11 mouse cellular contexts compared by ENCODE assay signal in the genomic region with DNA sequence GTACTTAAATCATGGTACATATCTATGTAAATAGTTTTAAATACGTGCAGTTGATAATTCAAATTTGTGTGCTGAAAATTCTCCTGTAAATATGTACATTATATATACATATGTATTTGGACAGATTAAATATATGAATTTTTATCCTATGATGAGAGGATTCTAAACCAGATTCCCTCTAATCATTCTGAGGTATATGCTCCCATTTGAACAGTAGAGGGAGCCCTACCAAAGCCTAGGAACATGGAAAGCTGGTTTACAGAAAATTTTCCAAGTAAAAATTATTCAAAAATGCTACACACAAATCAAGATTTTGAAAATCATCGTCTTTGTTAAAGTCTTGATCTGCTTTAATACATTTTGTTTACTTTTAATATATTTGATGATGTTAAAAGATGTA.
DNase-seq lines count a peak whose midpoint lies in the region; ATAC-seq and TF ChIP-seq lines count a peak whose summit lies in the region.
"Had no signal": no experiment of that assay in that cellular context is flagged by ENCODE, and none has a peak within 500 bp of the region (broad histone marks: within the 10 kb centered on the region; RNA-seq: fewer than 3 reads in every experiment).

No protein-coding gene starts in this region.

- DNase-seq in cerebellum, adult 9-10 months, result peak; percentile 3
- DNase-seq in cerebellum, postnatal 25 days, result no peak
- no peak for DNase-seq in left cerebral cortex, adult 2 months (ENCODE audit: extremely low spot score in 1 of 2, low spot score in 2 of 2)
- no peak for DNase-seq in left cerebral cortex, postnatal 4 days
- peak; percentile 2 for DNase-seq in G1E (ENCODE audit: low spot score)
- peak; percentile 14 for DNase-seq in embryonic facial prominence, embryonic 14.5 days (ENCODE audit: low spot score)
- no peak for DNase-seq in spleen, postnatal 14 days (ENCODE audit: low spot score in 2 of 2)
- DNase-seq in c-Kit-positive CD71-positive TER-119-positive erythroid progenitor cells, embryonic 14.5 days (ENCODE audit: low spot score), result no peak
- DNase-seq: cerebellum, adult 8-10 months had no signal

- peak; percentile 86 for TF ChIP-seq CTCF in left cerebral cortex, adult 2 months (IDR thresholded peaks at IDR 0.05)
- TF ChIP-seq CTCF in G1E (IDR thresholded peaks at IDR 0.05; ENCODE audit: low read depth, low read length), result no peak

- no peaks in the 10 kb centered on the region for H3K4me1 ChIP-seq in G1E (ENCODE audit: insufficient read depth, low read depth, low read length)
- no peaks in the 10 kb centered on the region for H3K4me1 ChIP-seq in embryonic facial prominence, embryonic 14.5 days (ENCODE audit: control insufficient read depth, insufficient read depth, low read length)
- H3K4me1 ChIP-seq: megakaryocyte, embryonic 14.5 days; stomach, embryonic 15.5 days had no signal

- intact Hi-C loops in left cerebral cortex, adult 2 months (cut with DNase I), result loop anchor here (2.0 to 5.0 kb wide), 3 partner anchors 235 to 675 kb away; no protein-coding TSS in a partner anchor
- intact Hi-C loops in left cerebral cortex, postnatal 4 days (cut with DNase I), result loop anchor here (5.0 kb wide), 1 partner anchor 675 kb away; no protein-coding TSS in a partner anchor

- H3K9ac ChIP-seq in embryonic facial prominence, embryonic 14.5 days (ENCODE audit: low read depth, low read length), result no peak overlapping the region
- H3K9ac ChIP-seq: stomach, embryonic 15.5 days had no signal

- H3K27ac ChIP-seq in left cerebral cortex, adult 2 months, result no peak overlapping the region
- H3K27ac ChIP-seq in embryonic facial prominence, embryonic 14.5 days (replicated peaks; ENCODE audit: low read depth, low read length), result no peak overlapping the region
- H3K27ac ChIP-seq: stomach, embryonic 15.5 days had no signal

- no peaks in the 10 kb centered on the region for H3K9me3 ChIP-seq in G1E (replicated peaks)
- no peaks in the 10 kb centered on the region for H3K9me3 ChIP-seq in embryonic facial prominence, embryonic 14.5 days (ENCODE audit: control insufficient read depth, low read length)
- H3K9me3 ChIP-seq: megakaryocyte, embryonic 14.5 days; stomach, embryonic 15.5 days had no signal

- H3K4me2 ChIP-seq in embryonic facial prominence, embryonic 14.5 days (ENCODE audit: low read depth, low read length), result no peak overlapping the region
- H3K4me2 ChIP-seq: stomach, embryonic 15.5 days had no signal

- H3K4me3 ChIP-seq in left cerebral cortex, adult 2 months, result no peak overlapping the region
- no peak overlapping the region for H3K4me3 ChIP-seq in G1E (ENCODE audit: low read depth, low read length)
- no peak overlapping the region for H3K4me3 ChIP-seq in embryonic facial prominence, embryonic 14.5 days (ENCODE audit: low read depth, low read length)
- H3K4me3 ChIP-seq: megakaryocyte, embryonic 14.5 days; stomach, embryonic 15.5 days had no signal

- no peak for ATAC-seq in G1E (ENCODE audit: extremely low read depth, insufficient number of reproducible peaks, low FRiP score, poor library complexity, severe bottlenecking)
- no peak for ATAC-seq in embryonic facial prominence, embryonic 14.5 days (ENCODE audit: low read depth)

- WGBS in embryonic facial prominence, embryonic 14.5 days, result 20% methylated on average over 2 of the region's 2 CpGs

- no peaks in the 10 kb centered on the region for H3K36me3 ChIP-seq in G1E (replicated peaks)
- H3K36me3 ChIP-seq in embryonic facial prominence, embryonic 14.5 days (ENCODE audit: control insufficient read depth, insufficient read depth, low read length), result no peaks in the 10 kb centered on the region
- H3K36me3 ChIP-seq: stomach, embryonic 15.5 days had no signal

- no peaks in the 10 kb centered on the region for H3K27me3 ChIP-seq in G1E (ENCODE audit: insufficient read depth, low read length)
- no peaks in the 10 kb centered on the region for H3K27me3 ChIP-seq in embryonic facial prominence, embryonic 14.5 days (replicated peaks; ENCODE audit: control insufficient read depth, insufficient read depth, low read length)
- H3K27me3 ChIP-seq: megakaryocyte, embryonic 14.5 days; stomach, embryonic 15.5 days had no signal

Comparison
In these comparisons a context has a peak if more than half of its experiments do, and no peak if none do; other contexts are left out.
1. DNase-seq: peak in cerebellum, adult 9-10 months (single experiment), G1E (single experiment) and embryonic facial prominence, embryonic 14.5 days (single experiment); none in cerebellum, postnatal 25 days (0 of 2), left cerebral cortex, adult 2 months (0 of 2), left cerebral cortex, postnatal 4 days (single experiment), spleen, postnatal 14 days (0 of 2) and c-Kit-positive CD71-positive TER-119-positive erythroid progenitor cells, embryonic 14.5 days (single experiment).